Mouse (Mus musculus): ENCODE data around the gene Fam155a.

DNA sequence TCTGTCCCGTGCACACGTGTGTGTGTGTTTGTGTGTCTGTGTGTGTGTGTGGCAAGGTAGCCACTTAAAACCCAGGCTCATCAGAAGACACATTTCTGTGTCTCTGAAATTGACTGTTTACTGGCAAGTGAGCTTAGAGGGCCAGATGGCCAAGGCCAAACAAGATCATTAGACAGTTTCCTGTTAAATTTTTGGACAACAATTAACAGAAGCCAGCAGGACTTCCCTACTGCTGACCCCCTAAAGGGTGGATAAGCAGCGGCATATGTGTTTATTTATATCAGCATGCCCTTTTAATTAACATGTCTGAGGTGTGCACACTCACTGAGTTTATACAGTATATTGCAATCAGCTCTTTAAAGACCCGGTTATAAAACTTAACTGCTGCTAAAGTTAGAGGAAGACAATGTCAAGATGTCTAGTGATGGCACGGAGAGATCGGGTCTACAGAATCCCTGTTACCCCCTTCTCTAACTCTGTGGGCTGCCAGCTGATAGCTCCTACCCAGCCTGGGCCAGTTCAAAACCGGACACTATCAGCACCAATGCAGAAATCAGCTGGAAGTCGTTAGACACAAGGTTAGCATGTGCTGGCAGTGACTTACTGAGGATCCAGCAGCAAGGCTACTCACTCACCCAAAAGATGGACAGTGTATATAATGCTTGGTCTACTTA lies 42.4 kb upstream of the Fam155a start:
- no peak for TF ChIP-seq POLR2A (IDR thresholded peaks at IDR 0.05; ENCODE audit: insufficient read length, low read depth)
- TF ChIP-seq POLR2AphosphoS2 (IDR thresholded peaks at IDR 0.05; ENCODE audit: insufficient read length, low read depth): no peak
- TF ChIP-seq CEBPB (IDR thresholded peaks at IDR 0.05; ENCODE audit: insufficient read depth, poor library complexity, severe bottlenecking): no peak

Data from myocyte (in vitro differentiated cells).